Mouse (Mus musculus) liver, embryonic 16.5 days (tissue): Measurements from ENCODE around the gene Kcnip1. TPM values are rescaled to one million over a fixed set of nuclear protein-coding genes. Genes with fewer than 3 reads are reported as not detected.

Experiments used
- ATAC-seq: fragments of 200-750 bp; cut with Nextera tagmentation; 2 replicates; pipeline ENCODE4 v1.8.0; 2017; ENCODE audit warnings: low read depth, mild to moderate bottlenecking, moderate number of reproducible peaks, moderate library complexity
- H3K27ac ChIP-seq: fragments of 300-500 bp; sonication (generic); 2 replicates; pipeline ENCODE4 v1.5.1; 2014; ENCODE audit warnings: mild to moderate bottlenecking, low read length
- H3K27me3 ChIP-seq: fragments of 300-500 bp; sonication (generic); 2 replicates; pipeline ENCODE4 v1.6.1; 2014; ENCODE audit warnings: low read depth, low read length, mixed read lengths; ENCODE audit not compliant: control insufficient read depth, insufficient read depth
- H3K36me3 ChIP-seq: fragments of 300-500 bp; sonication (generic); 2 replicates; pipeline ENCODE4 v1.6.1; 2014; ENCODE audit warnings: mild to moderate bottlenecking; ENCODE audit not compliant: control insufficient read depth, insufficient read depth
- H3K4me1 ChIP-seq: fragments of 300-500 bp; sonication (generic); 2 replicates; pipeline ENCODE4 v1.6.1; 2014; ENCODE audit warnings: low read depth, low read length, mixed read lengths; ENCODE audit not compliant: control insufficient read depth
- H3K4me2 ChIP-seq: fragments of 300-500 bp; sonication (generic); 2 replicates; pipeline ENCODE4 v1.6.1; 2014; ENCODE audit warnings: low read depth, low read length, mixed read lengths
- H3K4me3 ChIP-seq: fragments of 300-500 bp; sonication (generic); 2 replicates; pipeline ENCODE4 v1.5.1; 2014; ENCODE audit warnings: low read depth, mild to moderate bottlenecking, low read length
- H3K9ac ChIP-seq: fragments of 300-500 bp; sonication (generic); 2 replicates; pipeline ENCODE4 v1.6.1; 2014; ENCODE audit warnings: low read depth, low read length
- H3K9me3 ChIP-seq: fragments of 300-500 bp; sonication (generic); replicated peaks from 2 replicates; pipeline ENCODE4 v1.6.1; 2016; ENCODE audit warnings: low read length; ENCODE audit not compliant: control insufficient read depth
- WGBS: fragments of 180-500 bp; shearing (Covaris S2); extraction: QIAGEN DNeasy Blood & Tissue Kit; methylation state at CpG from one replicate; pipeline ENCODE4 v1.1.7; 2014; ENCODE audit not compliant: insufficient replicate concordance; 5-methylcytosine and 5-hydroxymethylcytosine counted together
- polyA plus RNA-seq: library from polyadenylated mRNA; unstranded; fragments of >200 nt; fragmentation: Nextera tagmentation; extraction: Ambion mirVana; gene quantifications from 2 replicates; pipeline ENCODE4 v1.2.1, GENCODE M21; 2015

Kcnip1 gene
- polyA plus RNA-seq, 1 experiment from 2014 or later: 0.35 TPM

DNA sequence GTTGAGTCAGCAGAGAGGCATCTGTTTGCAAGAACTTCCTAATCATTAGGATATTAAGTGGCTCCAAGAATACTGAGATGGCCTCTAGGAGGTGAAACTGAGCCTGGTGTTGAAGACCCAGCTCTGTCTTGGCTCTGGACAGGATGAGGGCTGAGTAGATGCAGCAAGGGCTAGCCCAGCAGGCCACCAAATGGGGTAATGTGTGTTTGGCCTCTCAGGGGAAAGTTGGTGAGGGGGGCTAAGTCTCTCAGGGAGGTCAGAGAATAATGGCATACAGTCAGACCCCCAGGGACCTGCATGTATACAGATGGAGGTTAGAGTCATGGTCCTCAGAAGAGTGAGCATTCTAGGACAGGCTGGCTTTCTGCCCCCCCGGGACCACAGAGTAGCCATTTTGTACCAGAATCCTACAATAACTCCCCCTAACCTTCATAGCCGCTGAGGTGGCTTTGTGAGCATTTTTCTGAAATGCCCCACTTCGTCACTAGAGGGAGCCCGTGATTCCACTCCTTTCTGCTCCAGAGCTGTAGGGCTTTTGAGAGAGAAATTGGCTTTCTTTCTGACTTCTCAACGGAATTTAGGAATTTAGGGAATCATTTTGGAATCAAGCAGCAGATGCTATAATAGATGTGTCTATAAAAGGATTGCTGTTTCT is 9.1 kb upstream of the Kcnip1 start:
- H3K27me3 ChIP-seq: no peaks in the 10 kb centered on the region
- no peaks in the 10 kb centered on the region for H3K4me1 ChIP-seq
- H3K9me3 ChIP-seq: no peaks in the 10 kb centered on the region
- H3K36me3 ChIP-seq: no peaks in the 10 kb centered on the region
- no peak overlapping the region for H3K27ac ChIP-seq
- no peak overlapping the region for H3K9ac ChIP-seq
- H3K4me3 ChIP-seq: no peak overlapping the region
- H3K4me2 ChIP-seq: no peak overlapping the region
- 2% methylated on average over 5 of the region's 5 CpGs for WGBS
- no peak for ATAC-seq

DNA sequence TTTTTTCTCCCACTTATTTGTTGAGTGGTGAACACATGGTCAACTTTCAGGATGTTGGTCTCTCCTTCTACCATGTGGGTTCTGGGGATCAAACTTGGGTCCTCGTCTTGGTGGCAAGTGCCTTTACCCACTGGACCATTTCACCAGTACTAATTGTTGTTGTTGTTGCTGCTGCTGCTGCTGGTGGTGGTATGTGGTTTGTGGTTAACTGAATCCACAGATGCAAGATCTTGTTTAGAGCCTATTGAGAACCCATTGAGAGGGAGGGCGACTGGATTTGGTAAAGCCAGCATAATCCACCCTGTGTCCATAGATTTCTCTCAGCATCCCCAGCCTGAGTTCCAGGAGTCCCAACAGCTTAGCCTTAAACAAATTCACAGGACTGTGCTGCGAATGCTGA is 7.5 kb upstream of the Kcnip1 start:
- H3K27me3 ChIP-seq: no peaks in the 10 kb centered on the region
- H3K4me3 ChIP-seq: no peak overlapping the region
- no peak for ATAC-seq
- no peaks in the 10 kb centered on the region for H3K36me3 ChIP-seq
- H3K9ac ChIP-seq: no peak overlapping the region
- no peak overlapping the region for H3K27ac ChIP-seq
- no peak overlapping the region for H3K4me2 ChIP-seq
- no peaks in the 10 kb centered on the region for H3K9me3 ChIP-seq
- no peaks in the 10 kb centered on the region for H3K4me1 ChIP-seq
- 34% methylated on average over 3 of the region's 3 CpGs for WGBS

DNA sequence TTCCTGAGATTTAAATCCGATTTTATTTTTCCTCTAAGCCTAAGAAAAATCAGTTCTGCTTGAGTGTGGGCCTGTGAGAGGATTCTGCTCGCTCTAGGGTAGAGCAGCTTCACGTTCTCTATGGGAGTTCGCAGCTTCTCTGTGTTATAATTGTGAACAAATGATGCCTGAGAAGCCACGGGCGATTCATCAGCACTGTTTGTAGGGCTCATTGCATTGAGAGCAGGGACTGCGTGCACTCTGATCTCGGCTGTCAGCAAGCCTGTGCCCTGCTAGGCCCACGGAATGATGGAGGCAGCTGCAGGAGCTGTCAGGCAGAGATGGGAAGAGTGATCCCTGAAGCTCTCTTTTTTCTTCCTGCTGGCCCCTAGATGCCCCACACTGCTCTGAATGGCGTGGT is 5.3 kb upstream of the Kcnip1 start:
- Histone ChIP-seq H3K4me1 (no peaks in the 10 kb centered on the region; the same call in 1 of the 2 replicates), H3K4me3 (no peak overlapping the region), H3K27me3 (no peaks in the 10 kb centered on the region), H3K9me3 (no peaks in the 10 kb centered on the region), H3K4me2 (no peak overlapping the region), H3K9ac (no peak overlapping the region), H3K36me3 (no peaks in the 10 kb centered on the region), H3K27ac (no peak overlapping the region)
- ATAC-seq: no peak
- WGBS: 59% methylated on average over 10 of the region's 10 CpGs

DNA sequence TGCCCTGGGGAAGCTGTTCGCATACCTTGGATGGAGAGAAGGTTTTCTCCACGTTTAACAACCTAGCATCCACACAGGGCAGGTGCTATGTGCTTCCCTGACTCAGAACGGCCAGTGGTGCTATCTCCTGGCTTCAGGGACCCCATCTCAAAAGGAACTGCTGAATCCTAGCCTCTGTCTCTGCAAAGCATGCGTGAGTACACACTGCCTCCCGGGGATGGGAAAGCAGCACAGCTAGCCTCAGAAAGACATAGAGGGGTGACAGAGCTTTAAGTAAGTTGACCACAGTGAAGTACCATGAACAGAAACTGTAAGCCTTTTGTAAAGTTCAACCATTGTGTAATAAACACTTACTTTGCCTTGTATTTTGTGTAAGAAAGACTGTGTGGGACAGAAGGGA is 544 bp upstream of the Kcnip1 start:
- no peak overlapping the region for H3K4me2 ChIP-seq
- H3K4me1 ChIP-seq: no peaks in the 10 kb centered on the region; the same call in 1 of the 2 replicates
- no peak overlapping the region for H3K27ac ChIP-seq
- no peak for ATAC-seq
- no peaks in the 10 kb centered on the region for H3K36me3 ChIP-seq
- no peaks in the 10 kb centered on the region for H3K9me3 ChIP-seq
- no peak overlapping the region for H3K9ac ChIP-seq
- H3K4me3 ChIP-seq: no peak overlapping the region
- 46% methylated on average over 5 of the region's 5 CpGs for WGBS
- H3K27me3 ChIP-seq: no peaks in the 10 kb centered on the region

DNA sequence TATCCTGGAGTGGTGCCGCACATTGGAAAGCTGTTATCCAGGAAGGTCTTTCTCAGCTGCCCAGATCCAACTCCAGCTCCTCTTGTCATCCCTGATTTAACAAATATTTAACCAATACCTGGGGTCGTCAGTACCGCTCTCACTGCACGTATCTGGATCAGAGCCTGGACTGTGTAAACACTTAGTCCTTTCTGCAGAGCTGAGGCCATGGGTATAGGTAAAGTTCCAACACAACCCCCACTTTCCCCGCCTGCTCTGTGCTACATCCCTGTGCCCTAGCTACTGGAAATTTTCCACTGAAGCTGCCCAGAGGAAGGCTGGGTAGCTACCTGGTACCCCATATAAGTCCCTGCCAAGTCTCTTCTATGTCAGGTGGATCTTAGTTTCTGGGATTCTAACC is 3.0 kb downstream of the Kcnip1 start:
- 51% methylated on average over 5 of the region's 5 CpGs for whole genome bisulfite sequencing
- peak; percentile 84 for ATAC-seq
- H3K9me3 ChIP-seq: no peaks in the 10 kb centered on the region
- no peak overlapping the region for H3K4me2 ChIP-seq
- no peak overlapping the region for H3K9ac ChIP-seq
- H3K27ac ChIP-seq: no peak overlapping the region
- H3K4me1 ChIP-seq: no peaks in the 10 kb centered on the region; the same call in 1 of the 2 replicates
- H3K4me3 ChIP-seq: no peak overlapping the region
- H3K27me3 ChIP-seq: no peaks in the 10 kb centered on the region
- H3K36me3 ChIP-seq: no peaks in the 10 kb centered on the region

DNA sequence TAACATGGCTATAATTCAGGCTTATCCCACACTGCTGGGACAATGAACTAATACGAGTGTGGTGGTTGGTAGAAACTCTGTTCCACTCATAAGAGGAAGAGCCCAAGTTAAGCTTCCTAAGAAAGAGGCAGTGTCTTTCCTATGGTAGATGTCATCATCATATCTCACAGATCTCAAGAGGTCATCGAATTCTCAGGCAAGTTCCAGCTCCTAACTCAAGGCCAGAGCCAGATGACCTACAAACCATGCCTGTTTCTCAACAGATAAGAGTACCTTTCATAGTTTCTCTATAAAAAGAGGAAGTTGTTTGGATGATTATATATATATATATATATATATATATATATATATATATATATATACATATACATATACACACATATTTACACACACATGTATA is 6.4 kb downstream of the Kcnip1 start:
- WGBS: 13% methylated on average over 2 of the region's 2 CpGs

DNA sequence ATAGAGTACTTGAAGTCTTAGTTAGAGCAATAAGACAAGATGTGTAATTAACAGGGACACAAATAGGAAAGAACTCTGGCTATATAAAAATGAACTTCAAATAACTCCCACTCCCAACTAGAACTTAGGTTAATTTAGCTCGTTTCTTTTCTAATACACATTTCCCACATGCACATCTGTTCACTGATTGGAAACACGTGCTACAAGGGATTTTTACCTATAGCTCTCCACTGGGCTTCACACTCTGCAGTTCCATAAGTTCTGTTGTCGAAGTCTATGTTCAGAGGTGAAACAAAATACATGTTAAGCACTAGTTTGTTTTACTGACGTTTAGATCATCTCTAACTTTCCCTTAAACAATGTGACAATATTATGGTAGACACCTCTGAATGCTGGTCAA is 12.8 kb downstream of the Kcnip1 start:
- no peaks in the 10 kb centered on the region for H3K36me3 ChIP-seq
- no peak overlapping the region for H3K4me2 ChIP-seq
- 50% methylated on average over 4 of the region's 4 CpGs for WGBS
- no peak overlapping the region for H3K27ac ChIP-seq
- no peaks in the 10 kb centered on the region for H3K9me3 ChIP-seq
- H3K27me3 ChIP-seq: no peaks in the 10 kb centered on the region
- no peak overlapping the region for H3K4me3 ChIP-seq
- no peak overlapping the region for H3K9ac ChIP-seq
- ATAC-seq: no peak
- H3K4me1 ChIP-seq: no peaks in the 10 kb centered on the region

More for the DNA sequence above, 6.4 kb downstream of the Kcnip1 start:
- Histone ChIP-seq H3K9me3 (no peaks in the 10 kb centered on the region), H3K36me3 (no peaks in the 10 kb centered on the region), H3K4me2 (no peak overlapping the region), H3K9ac (no peak overlapping the region), H3K4me3 (no peak overlapping the region), H3K27ac (no peak overlapping the region), H3K27me3 (no peaks in the 10 kb centered on the region), H3K4me1 (no peaks in the 10 kb centered on the region)
- ATAC-seq: no peak

DNA sequence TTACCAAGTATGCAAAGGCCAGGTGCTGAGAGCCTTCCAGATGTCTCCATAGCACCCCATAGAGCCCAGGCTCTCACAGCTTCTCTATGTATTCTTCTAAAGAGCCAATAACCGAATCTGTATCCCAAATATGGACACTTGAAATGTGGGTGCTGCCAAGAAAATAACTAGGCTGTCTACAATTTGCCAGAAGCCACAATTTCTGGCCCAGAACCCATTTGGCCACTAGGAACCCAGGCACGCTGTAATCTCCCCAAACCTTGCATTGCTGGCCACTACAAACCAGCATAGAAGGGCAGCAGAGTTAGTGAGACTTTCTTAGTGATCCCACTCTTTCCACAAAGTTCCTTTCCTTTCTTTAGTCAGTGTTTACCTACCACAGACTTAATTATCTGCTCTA is 17.8 kb downstream of the Kcnip1 start:
- ATAC-seq: no peak
- Histone ChIP-seq H3K9me3 (no peaks in the 10 kb centered on the region), H3K4me2 (no peak overlapping the region), H3K27me3 (no peaks in the 10 kb centered on the region), H3K4me3 (no peak overlapping the region), H3K27ac (no peak overlapping the region), H3K36me3 (no peaks in the 10 kb centered on the region), H3K4me1 (no peaks in the 10 kb centered on the region), H3K9ac (no peak overlapping the region)
- 52% methylated on average over 2 of the region's 2 CpGs for WGBS

DNA sequence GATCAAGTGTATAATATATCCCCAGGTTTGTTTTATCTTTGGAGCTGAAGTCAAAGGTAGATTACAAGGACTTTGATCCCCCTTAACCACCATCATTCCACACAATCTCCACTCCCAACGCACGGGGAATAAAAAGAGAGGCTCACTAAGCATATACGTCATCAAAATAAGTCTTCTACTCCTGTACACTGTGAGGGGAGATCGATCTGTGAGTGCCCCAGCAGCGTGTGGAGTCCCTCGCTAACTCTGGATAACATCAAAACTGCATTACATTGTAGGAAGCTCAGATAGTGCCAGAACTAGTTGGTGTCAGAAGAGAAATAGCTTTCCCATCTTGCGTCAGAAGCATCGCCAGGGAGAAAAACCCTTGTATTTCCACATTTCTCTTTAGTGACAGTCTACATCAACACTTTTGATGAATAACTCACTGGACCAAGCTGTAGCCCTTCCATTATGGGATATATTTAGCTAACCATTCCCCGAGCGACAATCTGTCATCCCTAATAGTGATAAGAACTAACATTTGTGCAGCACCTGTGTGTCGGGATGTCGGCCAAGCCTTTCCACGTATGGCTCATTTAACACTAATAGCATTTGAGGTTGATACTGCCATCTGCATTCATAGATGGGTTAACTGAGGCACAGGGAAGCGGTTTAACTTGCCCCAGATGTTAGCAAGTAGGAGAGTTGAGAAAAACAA is 18.5 kb downstream of the Kcnip1 start:
- Histone ChIP-seq H3K27me3 (no peaks in the 10 kb centered on the region), H3K4me3 (no peak overlapping the region), H3K4me1 (no peaks in the 10 kb centered on the region), H3K27ac (no peak overlapping the region), H3K4me2 (no peak overlapping the region), H3K36me3 (no peaks in the 10 kb centered on the region), H3K9me3 (no peaks in the 10 kb centered on the region), H3K9ac (no peak overlapping the region)
- 65% methylated on average over 14 of the region's 14 CpGs for WGBS
- no peak for ATAC-seq
